Mouse (Mus musculus) neural tube, embryonic 10.5 days (tissue): ENCODE measurements at regions not wholly inside any gene's neighbourhood (a gene's known extent, or its start where the extent isn't known, plus 50 kb on each side); places are given as distances from the start of the nearest gene placed in this dataset.
"Not testable (repeated sequence)": the region's sequence is repeated elsewhere in the genome, so short reads cannot be mapped to it uniquely, and the experiment has no call there.

ENCODE experiments used
- DNase-seq: peaks from one replicate; pipeline ENCODE4 v3.0.0-alpha.2; 2017; ENCODE audit warnings: low spot score; ENCODE audit errors: extremely low spot score

DNA sequence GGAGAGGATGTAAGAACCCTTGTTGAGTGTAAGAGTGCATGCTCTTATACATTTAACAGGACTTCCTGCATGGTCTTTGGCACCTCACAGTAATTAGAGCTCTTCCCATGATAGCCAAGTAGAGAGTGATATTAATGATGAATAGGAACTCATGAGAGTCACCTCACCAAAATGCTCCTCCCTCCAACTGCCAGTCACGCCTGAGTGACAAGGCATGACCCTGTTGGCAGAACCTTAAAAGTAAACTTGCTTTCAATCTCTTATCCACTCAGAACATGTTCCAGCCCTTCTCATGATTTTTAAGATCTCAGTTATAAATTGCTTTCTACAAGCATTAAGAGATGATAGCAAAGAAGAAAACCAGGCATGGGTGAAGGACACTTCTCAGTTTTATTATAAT is 291.8 kb downstream of the Tox3 start:
- DNase-seq: no peak

DNA sequence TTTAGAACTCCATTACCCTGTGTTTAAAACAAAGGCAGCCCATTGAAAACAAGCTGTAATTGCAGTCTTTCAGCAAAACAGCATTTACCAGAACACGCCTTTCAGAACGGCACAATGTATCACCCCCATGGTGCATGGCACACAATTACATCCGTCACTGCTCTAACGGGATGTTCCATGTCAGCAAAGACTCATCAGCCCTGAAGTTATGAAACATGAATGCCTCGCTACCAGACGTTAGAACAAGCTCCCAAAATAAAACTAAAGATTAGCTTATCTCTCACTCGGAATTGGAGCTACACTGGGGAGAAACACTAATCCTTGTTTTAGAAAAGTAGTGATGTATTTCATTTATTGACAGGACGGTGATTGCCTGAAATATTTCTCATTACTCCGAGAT is 301.4 kb downstream of the Tox3 start:
- DNase-seq: no peak

DNA sequence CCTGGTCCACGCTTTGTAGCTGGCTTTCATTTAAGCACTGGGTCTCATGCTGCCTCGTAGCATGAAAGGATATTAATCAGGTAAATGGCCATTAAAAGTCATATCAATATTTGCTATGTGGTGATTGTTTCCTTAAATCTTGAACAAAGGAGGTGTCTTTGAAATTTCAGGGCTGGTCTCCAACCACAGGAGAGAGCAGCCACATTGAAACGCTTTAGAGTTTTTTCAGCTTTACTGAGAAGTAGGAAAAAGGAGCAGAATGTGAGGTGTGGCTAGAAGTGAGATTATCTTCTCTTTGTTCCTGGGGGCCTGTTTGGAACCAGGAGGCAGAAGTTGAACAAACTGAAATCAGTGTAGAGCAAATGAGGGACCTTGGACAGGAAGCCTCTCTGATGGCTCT is 311.7 kb downstream of the Tox3 start:
- DNase-seq: no peak

- DNase-seq: no peak
These were observed 315.6 kb downstream of the Tox3 start for GRCm38 (mm10) chr8:90032572-90032971.

DNA sequence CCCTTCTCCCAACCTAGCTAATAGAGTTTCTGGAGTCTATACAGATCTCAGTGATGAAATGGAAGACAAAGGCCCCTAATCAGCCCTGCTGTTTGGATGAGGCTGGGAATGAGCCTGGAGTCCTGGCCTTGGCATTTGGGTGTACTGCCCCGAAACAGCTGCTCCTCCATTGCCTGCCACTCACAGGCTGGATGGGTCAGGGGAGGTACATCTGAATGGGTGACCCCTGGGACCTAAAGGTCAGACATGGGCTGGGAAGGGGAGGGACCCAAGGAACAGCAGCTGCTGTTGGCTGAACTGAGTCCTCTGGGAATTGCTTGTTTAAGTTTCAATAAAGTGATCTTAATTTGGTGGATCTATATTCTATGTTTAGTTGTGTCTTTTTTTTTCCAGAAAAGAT is 316.9 kb downstream of the Tox3 start:
- peak; percentile 35 for DNase-seq

DNA sequence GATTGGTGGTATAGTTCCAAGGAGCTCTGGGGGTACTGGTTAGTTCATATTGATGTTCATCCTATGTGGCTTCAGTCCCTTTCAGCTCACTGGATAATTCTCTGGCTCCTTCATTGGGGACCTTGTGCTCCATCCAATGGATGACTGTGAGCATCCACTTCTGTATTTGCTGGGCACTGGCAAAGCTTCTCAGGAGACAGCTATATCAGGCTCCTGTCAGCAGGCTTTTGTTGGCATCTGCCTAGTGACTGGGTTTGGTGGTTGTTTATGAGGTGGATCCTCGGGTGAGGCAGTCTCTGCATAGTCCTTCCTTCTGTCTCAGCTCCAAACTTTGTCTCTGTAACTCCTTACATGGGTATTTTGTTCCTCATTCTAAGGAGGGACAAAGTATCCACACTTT is 330.2 kb downstream of the Tox3 start:
- not testable (repeated sequence) for DNase-seq

DNA sequence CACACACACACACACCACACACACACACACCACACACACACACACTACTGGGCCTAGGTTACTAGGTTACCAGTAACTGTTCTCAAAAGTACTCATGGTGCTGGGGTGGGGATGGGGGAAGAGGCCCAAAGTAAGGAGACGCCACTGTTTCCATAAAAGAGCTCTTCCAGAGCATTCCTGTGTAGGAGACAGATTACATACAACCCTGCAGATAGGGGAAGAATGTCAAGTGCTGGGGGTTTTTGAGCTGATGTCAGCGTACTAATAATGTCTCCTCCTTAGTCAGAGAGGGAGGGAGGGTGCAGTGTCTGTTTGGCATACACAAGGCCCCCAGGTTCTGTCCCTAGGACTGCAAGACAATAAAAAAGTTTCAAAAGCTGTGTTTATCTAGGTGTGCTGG is 334.4 kb downstream of the Tox3 start:
- DNase-seq: no peak

DNA sequence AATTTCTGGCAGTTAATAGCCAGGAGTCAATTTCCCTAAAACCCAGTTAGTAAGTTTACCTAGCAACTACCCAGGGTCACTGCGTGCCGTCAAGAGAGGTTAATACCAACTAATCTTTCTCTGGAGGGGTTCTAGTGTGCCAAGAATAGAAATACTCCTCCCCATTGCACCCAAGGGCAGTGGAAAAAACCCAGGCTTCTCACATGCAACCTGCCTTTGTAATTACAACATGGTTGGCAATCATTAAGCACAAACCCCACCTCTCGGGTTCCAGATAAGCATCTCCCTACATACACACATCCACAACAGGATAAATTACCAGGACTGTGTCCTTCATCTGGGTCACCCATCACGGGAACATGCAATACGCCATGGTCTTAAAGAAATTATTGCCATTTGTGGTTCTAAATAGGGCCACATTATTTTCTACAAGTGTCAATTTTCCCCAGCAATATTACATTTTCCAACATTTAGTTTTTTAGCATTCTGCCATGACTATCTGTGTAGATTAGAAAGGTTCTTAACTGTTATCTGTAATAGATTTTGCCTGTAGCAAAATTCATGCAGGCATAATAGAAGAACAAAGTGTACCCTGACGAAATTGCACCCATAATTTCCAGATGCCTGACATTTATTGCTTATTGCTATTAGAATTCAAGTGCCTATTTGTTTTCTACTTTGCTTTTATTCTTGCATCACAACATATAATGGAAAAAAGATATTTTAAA is 336.3 kb downstream of the Tox3 start:
- DNase-seq: no peak

DNA sequence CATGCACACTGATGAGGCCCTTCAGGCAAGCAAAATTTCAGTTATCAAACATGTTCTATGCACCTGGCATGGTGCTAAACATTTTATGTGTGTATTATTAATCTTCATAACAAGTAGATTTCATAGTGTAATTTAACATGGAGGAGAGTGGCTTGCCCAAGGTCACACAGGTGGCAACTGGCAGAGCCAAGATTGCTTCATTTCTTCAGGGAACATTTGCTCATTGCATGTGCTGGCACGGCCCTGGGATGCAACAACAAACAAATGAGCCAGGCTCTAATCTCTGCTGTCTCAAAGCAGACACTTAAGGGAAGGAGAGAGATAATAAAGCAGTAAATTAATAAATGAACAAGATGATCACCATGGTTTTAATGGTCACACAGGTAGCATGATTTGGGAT is 338.7 kb downstream of the Tox3 start:
- no peak for DNase-seq

- DNase-seq: peak; percentile 82
These were observed 347.1 kb downstream of the Tox3 start for GRCm38 (mm10) chr8:90000899-90001640.

GRCm38 (mm10) chr8:89993743-89994142 is 354.4 kb downstream of the Tox3 start:
- DNase-seq: no peak

DNA sequence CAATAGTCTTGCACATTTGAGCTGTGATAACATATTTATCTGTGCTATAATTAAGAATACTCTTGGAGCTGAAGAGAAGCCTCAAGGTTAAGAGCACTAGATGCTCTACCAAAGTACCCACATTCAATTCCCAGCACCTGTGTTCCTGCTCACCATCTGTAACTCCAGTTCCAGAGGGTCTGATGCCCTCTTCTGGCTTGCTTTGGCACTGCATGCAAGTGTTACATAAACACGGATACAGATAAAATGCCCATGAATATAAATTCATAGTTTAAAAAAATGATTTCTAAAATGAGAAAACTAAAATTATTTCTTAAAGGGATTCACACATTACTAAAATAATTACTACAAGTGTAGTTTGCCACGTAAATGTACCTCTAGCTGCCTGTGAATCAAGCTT is 364.3 kb downstream of the Tox3 start:
- DNase-seq: no peak

DNA sequence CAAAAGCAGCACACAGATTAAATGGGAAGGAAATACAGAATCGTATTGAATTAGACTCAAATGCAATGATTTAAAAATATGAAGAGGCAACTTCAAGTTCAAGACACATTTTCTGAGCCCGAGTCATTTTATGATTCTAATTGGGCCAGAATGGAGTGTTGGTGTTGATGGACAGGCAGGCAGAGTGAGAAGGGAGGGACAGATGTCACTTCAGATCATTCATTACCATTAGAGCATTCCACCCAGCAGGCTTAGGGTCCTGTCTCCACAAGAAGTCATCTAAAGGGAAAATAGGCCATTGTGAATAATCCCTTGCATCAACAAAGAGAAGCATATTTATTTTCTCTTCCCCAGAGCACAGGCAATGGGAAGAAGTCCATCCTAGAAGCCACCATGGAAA is 365.6 kb downstream of the Tox3 start:
- no peak for DNase-seq

DNA sequence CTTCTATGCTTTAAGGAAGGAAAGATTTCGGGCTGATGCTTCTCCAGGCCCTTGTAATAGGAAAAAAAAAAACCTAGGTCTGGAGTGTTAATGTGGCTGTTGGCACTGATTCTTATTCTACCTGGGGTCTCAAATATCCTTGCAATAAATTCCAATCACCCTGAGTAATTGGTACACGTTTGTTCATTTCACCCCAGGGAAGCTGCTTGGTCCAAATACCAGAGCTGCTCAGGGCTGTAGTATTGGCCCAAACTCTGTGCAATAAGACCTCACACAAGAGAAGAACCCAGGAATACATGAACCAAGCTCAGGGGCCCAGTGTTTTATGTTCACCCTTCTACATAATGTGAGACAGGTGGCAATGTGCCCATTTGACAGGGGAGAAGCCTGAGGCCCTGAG is 366.8 kb downstream of the Tox3 start:
- DNase-seq: no peak

DNA sequence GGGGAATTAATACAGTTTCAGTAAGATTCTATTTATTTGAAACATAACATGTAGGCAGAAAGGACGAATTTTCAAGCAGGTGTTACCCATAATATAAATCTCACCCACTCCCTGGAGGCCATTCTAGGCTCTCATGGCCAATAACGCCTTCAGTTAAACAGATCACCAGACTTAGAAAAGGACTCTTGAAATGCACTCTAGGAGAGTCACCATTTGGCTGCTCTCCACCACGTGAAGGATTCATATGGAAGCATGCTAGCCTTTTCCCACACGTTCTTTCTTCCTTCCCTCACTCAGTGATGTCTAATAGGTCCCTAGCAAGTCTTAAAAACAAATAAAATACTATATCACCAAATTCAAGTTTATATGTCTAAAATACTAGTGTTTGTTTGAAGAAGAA is 367.7 kb downstream of the Tox3 start:
- no peak for DNase-seq

DNA sequence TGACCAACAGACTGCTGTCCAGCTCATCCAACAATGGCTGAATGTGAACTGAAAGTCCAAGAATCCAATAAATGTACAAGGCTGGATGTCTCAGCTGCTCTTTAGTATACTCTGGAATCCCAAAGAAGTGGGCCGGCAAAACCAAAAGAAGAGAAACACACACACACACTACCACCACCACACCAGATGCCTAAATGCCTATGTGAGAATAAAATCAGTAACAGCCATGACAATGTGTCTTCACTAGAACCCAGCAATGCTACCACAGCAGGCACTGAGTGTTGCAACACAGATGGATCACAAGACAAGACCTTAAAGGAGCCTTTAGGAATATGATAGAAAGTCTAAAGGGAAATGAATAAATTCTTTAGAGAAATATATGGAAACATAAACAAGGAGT is 385.3 kb downstream of the Tox3 start:
- DNase-seq: no peak

- no peak for DNase-seq
These were observed 390.7 kb downstream of the Tox3 start for GRCm38 (mm10) chr8:89957486-89957885.

- DNase-seq: no peak
These were observed 391.6 kb downstream of the Tox3 start for GRCm38 (mm10) chr8:89956482-89957020.

DNA sequence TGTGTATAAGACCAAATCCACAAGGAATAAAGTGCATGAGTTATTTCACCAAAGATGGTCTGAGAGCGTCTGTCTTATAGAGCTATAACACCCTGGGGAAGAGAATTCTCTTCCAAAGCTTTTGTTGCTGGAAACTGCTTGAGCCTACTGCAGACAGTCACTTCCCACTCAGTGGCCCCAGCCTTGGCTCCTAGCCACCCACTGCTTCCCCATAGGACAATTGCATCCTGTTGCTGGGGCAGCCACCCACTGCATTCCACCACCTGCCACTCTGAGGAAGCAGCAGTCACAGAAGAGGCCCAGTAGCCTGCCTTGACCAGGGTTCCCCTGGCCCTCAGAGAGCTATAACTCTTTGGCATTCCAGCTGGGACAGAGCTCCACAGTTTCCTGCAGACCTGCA is 409.3 kb downstream of the Tox3 start:
- no peak for DNase-seq

GRCm38 (mm10) chr8:89934521-89934920 is 413.6 kb downstream of the Tox3 start:
- no peak for DNase-seq

DNA sequence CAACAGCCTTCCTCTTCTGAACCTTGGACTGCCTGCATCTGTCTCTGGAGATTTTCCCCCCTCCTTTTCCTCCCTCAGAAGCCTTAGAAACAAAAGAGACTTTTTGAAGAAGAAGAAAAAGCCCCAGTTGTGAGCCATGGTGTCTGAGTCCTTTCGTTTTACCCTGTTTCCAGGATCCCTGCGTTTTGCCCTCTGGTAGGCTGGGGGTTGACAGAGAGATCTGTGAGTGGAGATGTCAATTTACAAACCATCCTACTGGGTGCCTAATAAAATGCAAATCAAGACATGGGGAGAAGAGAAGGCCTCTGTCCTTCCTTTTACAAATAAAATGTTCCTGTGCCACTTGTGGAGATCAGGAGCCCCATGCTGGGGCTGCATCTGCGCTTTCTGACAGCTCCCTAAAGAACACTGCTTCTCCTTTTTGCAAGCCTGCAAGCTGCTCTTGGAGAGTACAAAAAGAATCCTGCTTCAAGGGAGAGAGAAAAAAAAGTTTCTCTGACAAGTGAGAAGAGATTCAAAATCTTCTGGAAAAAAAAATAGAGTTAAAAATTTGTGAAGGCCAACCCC is 421.4 kb downstream of the Tox3 start:
- DNase-seq: no peak

DNA sequence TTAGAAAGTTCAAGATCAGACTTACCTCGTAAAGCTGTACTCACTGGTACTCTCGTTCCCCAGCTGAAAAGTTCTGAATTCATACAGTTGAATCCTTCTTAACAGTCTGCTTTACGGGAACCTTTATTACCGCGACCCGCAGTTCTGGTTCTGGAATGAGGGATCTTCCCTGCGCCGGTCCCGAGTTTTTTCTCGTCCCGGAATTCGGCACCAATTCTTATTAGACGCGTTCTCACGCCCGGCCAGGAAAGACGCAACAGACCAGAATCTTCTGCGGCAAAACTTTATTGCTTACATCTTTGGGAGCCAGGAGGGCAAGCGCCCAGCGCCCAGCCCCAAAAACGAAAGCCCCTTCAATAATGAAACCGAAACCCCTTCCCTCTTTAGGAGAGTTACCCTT is 423.4 kb downstream of the Tox3 start:
- not testable (repeated sequence) for DNase-seq

DNA sequence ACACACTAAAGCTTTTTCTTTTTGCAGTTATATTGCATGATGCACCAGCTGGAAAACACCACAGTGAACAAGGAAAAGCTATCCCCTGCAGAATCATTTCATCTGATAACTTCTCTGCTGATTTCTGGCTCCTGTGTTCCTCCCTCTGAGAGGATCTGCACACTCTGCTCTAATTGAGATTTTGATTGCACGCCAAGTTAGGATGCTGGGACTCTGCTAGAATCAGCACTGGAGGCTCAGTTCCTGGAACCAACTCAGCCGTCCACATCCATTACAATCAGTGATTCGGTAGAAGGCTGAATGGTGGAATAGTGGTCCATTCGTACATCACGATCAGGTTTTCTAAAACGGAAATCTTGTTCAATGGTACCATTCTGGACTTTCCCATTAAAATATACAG is 434.1 kb downstream of the Tox3 start:
- DNase-seq: no peak
